Mouse (Mus musculus) forebrain, embryonic 16.5 days (tissue): ENCODE data around the gene Soat2. TPM values are rescaled to one million over a fixed set of nuclear protein-coding genes. Genes with fewer than 3 reads are reported as not detected.
A peak's percentile ranks its signal among the peaks of the same experiment; 100 is the strongest.

ENCODE experiments used
- ATAC-seq: fragments of 200-750 bp; cut with Nextera tagmentation; 2 replicates; pipeline ENCODE4 v1.8.0; 2017; ENCODE audit warnings: mild to moderate bottlenecking, moderate library complexity
- H3K27ac ChIP-seq: fragments of 300-500 bp; sonication (generic); 2 replicates; pipeline ENCODE4 v1.5.1; 2014; ENCODE audit warnings: low read length, control low read depth
- H3K27me3 ChIP-seq: fragments of 300-500 bp; sonication (generic); replicated peaks from 2 replicates; pipeline ENCODE4 v1.6.1; 2014; ENCODE audit warnings: low read length; ENCODE audit not compliant: control insufficient read depth, insufficient read depth
- H3K36me3 ChIP-seq: fragments of 300-500 bp; sonication (generic); 2 replicates; pipeline ENCODE4 v1.6.1; 2014; ENCODE audit not compliant: control insufficient read depth, insufficient read depth
- H3K4me1 ChIP-seq: fragments of 300-500 bp; sonication (generic); replicated peaks from 2 replicates; pipeline ENCODE4 v1.6.1; 2014; ENCODE audit warnings: low read length; ENCODE audit not compliant: control insufficient read depth, insufficient read depth
- H3K4me2 ChIP-seq: fragments of 300-500 bp; sonication (generic); 2 replicates; pipeline ENCODE4 v1.6.1; 2014; ENCODE audit warnings: mild to moderate bottlenecking, low read length, control low read depth
- H3K4me3 ChIP-seq: fragments of 300-500 bp; sonication (generic); replicated peaks from 2 replicates; pipeline ENCODE4 v1.5.1; 2014; ENCODE audit warnings: mild to moderate bottlenecking, low read length, control low read depth
- H3K9ac ChIP-seq: fragments of 300-500 bp; sonication (generic); replicated peaks from 2 replicates; pipeline ENCODE4 v1.6.1; 2014; ENCODE audit warnings: low read depth, low read length, control low read depth
- H3K9me3 ChIP-seq: fragments of 300-500 bp; sonication (generic); 2 replicates; pipeline ENCODE4 v1.6.1; 2016; ENCODE audit warnings: low read length; ENCODE audit not compliant: control insufficient read depth
- WGBS: fragments of 180-500 bp; shearing (Covaris S2); extraction: QIAGEN DNeasy Blood & Tissue Kit; methylation state at CpG from one replicate; pipeline ENCODE4 v1.1.7; 2014; 5-methylcytosine and 5-hydroxymethylcytosine counted together
- polyA plus RNA-seq: library from polyadenylated mRNA; unstranded; fragments of >200 nt; fragmentation: Nextera tagmentation; extraction: Ambion mirVana; gene quantifications from 2 replicates; pipeline ENCODE4 v1.2.1, GENCODE M21; 2015

Gene Soat2
- polyA plus RNA-seq, 1 experiment from 2014 or later, result not detected

GRCm38 (mm10) chr15:102112181-102112580 is 38.1 kb upstream of the Soat2 start:
- H3K9ac ChIP-seq, result no peak overlapping the region
- H3K4me1 ChIP-seq, result peaks cover 19% of the 10 kb centered on the region
- H3K9me3 ChIP-seq, result no peaks in the 10 kb centered on the region
- H3K27me3 ChIP-seq, result no peaks in the 10 kb centered on the region
- no peak overlapping the region for H3K27ac ChIP-seq
- no peak overlapping the region for H3K4me3 ChIP-seq
- no peaks in the 10 kb centered on the region for H3K36me3 ChIP-seq
- ATAC-seq, result no peak
- H3K4me2 ChIP-seq, result no peak overlapping the region
- WGBS, result 89% methylated on average over 6 of the region's 6 CpGs

- Histone ChIP-seq H3K4me3 (no peak overlapping the region), H3K36me3 (no peaks in the 10 kb centered on the region; the same call in 1 of the 2 replicates), H3K9ac (no peak overlapping the region), H3K9me3 (no peaks in the 10 kb centered on the region), H3K4me2 (no peak overlapping the region), H3K27ac (no peak overlapping the region), H3K4me1 (peaks cover 19% of the 10 kb centered on the region), H3K27me3 (no peaks in the 10 kb centered on the region)
- ATAC-seq, result no peak
- 79% methylated on average over 8 of the region's 8 CpGs for WGBS
Measured at GRCm38 (mm10) chr15:102112827-102113226, 37.5 kb upstream of the Soat2 start.

GRCm38 (mm10) chr15:102113674-102114073 is 36.7 kb upstream of the Soat2 start:
- Histone ChIP-seq H3K9me3 (no peaks in the 10 kb centered on the region), H3K4me2 (no peak overlapping the region), H3K27ac (no peak overlapping the region), H3K9ac (no peak overlapping the region), H3K4me3 (no peak overlapping the region), H3K4me1 (peaks cover 19% of the 10 kb centered on the region), H3K27me3 (no peaks in the 10 kb centered on the region), H3K36me3 (peaks cover 6% of the 10 kb centered on the region)
- WGBS, result 80% methylated on average over 4 of the region's 4 CpGs
- ATAC-seq, result no peak

GRCm38 (mm10) chr15:102114651-102115260 is 35.6 kb upstream of the Soat2 start:
- peaks cover 19% of the 10 kb centered on the region for H3K4me1 ChIP-seq
- H3K36me3 ChIP-seq, result peaks cover 11% of the 10 kb centered on the region
- no peak overlapping the region for H3K9ac ChIP-seq
- ATAC-seq, result no peak
- H3K27ac ChIP-seq, result no peak overlapping the region
- H3K4me2 ChIP-seq, result no peak overlapping the region
- 86% methylated on average over 7 of the region's 7 CpGs for WGBS
- no peaks in the 10 kb centered on the region for H3K9me3 ChIP-seq
- no peaks in the 10 kb centered on the region for H3K27me3 ChIP-seq
- no peak overlapping the region for H3K4me3 ChIP-seq

GRCm38 (mm10) chr15:102115731-102116231 is 34.5 kb upstream of the Soat2 start:
- no peaks in the 10 kb centered on the region for H3K27me3 ChIP-seq
- no peak overlapping the region for H3K4me3 ChIP-seq
- WGBS, result 68% methylated on average over 9 of the region's 9 CpGs
- H3K9me3 ChIP-seq, result no peaks in the 10 kb centered on the region
- H3K4me2 ChIP-seq, result no peak overlapping the region
- no peak overlapping the region for H3K27ac ChIP-seq
- peaks cover 19% of the 10 kb centered on the region for H3K4me1 ChIP-seq
- no peak for ATAC-seq
- H3K36me3 ChIP-seq, result peaks cover 14% of the 10 kb centered on the region
- no peak overlapping the region for H3K9ac ChIP-seq

GRCm38 (mm10) chr15:102116753-102117415 is 33.4 kb upstream of the Soat2 start:
- Histone ChIP-seq H3K36me3 (peaks cover 21% of the 10 kb centered on the region), H3K4me3 (no peak overlapping the region), H3K9ac (no peak overlapping the region), H3K4me1 (peaks cover 19% of the 10 kb centered on the region), H3K27me3 (no peaks in the 10 kb centered on the region), H3K27ac (peak overlapping the region; percentile 69), H3K4me2 (no peak overlapping the region), H3K9me3 (no peaks in the 10 kb centered on the region)
- peak; percentile 62 for ATAC-seq
- WGBS, result 52% methylated on average over 11 of the region's 11 CpGs

GRCm38 (mm10) chr15:102117461-102118443 is 32.6 kb upstream of the Soat2 start:
- Histone ChIP-seq H3K4me2 (no peak overlapping the region), H3K36me3 (peaks cover 23% of the 10 kb centered on the region), H3K9ac (no peak overlapping the region), H3K27ac (peak overlapping the region; percentile 69), H3K9me3 (no peaks in the 10 kb centered on the region), H3K27me3 (no peaks in the 10 kb centered on the region), H3K4me1 (peaks cover 19% of the 10 kb centered on the region), H3K4me3 (no peak overlapping the region)
- 74% methylated on average over 19 of the region's 19 CpGs for WGBS
- ATAC-seq, result no peak

GRCm38 (mm10) chr15:102118591-102118990 is 31.7 kb upstream of the Soat2 start:
- Histone ChIP-seq H3K27ac (no peak overlapping the region; the same call in 1 of the 2 replicates), H3K4me1 (peaks cover 19% of the 10 kb centered on the region), H3K9ac (no peak overlapping the region), H3K9me3 (no peaks in the 10 kb centered on the region), H3K4me2 (no peak overlapping the region), H3K36me3 (peaks cover 25% of the 10 kb centered on the region), H3K4me3 (no peak overlapping the region), H3K27me3 (no peaks in the 10 kb centered on the region)
- 89% methylated on average over 4 of the region's 4 CpGs for WGBS
- ATAC-seq, result no peak
